19 mouse cellular contexts compared by ENCODE assay signal in the genomic region with DNA sequence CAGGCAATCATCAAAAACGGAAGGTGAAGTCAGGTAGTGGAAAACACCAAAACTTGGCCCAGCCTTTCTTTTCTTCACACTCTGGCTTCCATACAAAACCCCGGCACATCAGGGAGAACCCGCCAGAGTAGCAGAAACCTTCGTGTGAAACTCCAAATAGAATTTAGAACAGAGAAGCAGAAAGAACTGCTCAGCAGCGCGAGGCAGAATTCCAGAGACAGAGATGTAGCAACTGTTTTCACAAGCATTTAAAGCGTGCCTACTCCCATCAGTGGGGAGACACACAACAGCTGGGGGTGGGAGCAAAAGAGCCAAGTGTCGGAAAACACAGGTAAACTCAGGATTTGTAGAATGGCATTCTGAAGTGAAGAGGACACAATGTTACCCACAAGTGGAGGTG. TPM values are rescaled to one million over a fixed set of nuclear protein-coding genes. Genes with fewer than 3 reads are reported as not detected.
DNase-seq lines count a peak whose midpoint lies in the region; ATAC-seq and TF ChIP-seq lines count a peak whose summit lies in the region.
"Had no signal": no experiment of that assay in that cellular context is flagged by ENCODE, and none has a peak within 500 bp of the region (broad histone marks: within the 10 kb centered on the region; RNA-seq: fewer than 3 reads in every experiment).

No protein-coding gene starts in this region.

- intact Hi-C loops in left cerebral cortex, postnatal 10 days (cut with DNase I), result no loop called here

- no peak overlapping the region for H3K4me3 ChIP-seq in embryonic fibroblast, embryonic 13.5 days (ENCODE audit: insufficient read depth, low read length)
- no peak overlapping the region for H3K4me3 ChIP-seq in lung, postnatal 0 days (ENCODE audit: low read depth, low read length)
- no peak overlapping the region for H3K4me3 ChIP-seq in hindbrain, postnatal 0 days (ENCODE audit: low read length)
- H3K4me3 ChIP-seq: forebrain, embryonic 12.5 days; layer of hippocampus, adult 2 months; limb, embryonic 12.5 days had no signal

- H3K4me2 ChIP-seq in lung, postnatal 0 days (replicated peaks; ENCODE audit: low read depth, low read length), result no peak overlapping the region
- H3K4me2 ChIP-seq in hindbrain, postnatal 0 days (ENCODE audit: low read depth, low read length), result no peak overlapping the region
- H3K4me2 ChIP-seq: forebrain, embryonic 12.5 days; limb, embryonic 12.5 days; midbrain, embryonic 11.5 days had no signal

- no peaks in the 10 kb centered on the region for H3K9me3 ChIP-seq in lung, postnatal 0 days (ENCODE audit: low read length)
- H3K9me3 ChIP-seq in hindbrain, postnatal 0 days (ENCODE audit: low read length), result no peaks in the 10 kb centered on the region
- H3K9me3 ChIP-seq: forebrain, embryonic 12.5 days; limb, embryonic 12.5 days had no signal

- no peak for TF ChIP-seq EP300 in lung, postnatal 0 days (IDR thresholded peaks at IDR 0.05)

- no peak for TF ChIP-seq CTCF in embryonic fibroblast, embryonic 13.5 days (IDR thresholded peaks at IDR 0.05; ENCODE audit: borderline replicate concordance, insufficient read depth, low read length)
- TF ChIP-seq CTCF in lung, postnatal 0 days (IDR thresholded peaks at IDR 0.05), result no peak
- TF ChIP-seq CTCF in hindbrain, postnatal 0 days (IDR thresholded peaks at IDR 0.05; ENCODE audit: low read depth), result no peak

- no peak for TF ChIP-seq POLR2A in embryonic fibroblast, embryonic 13.5 days (IDR thresholded peaks at IDR 0.05; ENCODE audit: low read depth, low read length)

- H3K27me3 ChIP-seq in lung, postnatal 0 days (replicated peaks; ENCODE audit: insufficient read depth, low read length), result no peaks in the 10 kb centered on the region
- no peaks in the 10 kb centered on the region for H3K27me3 ChIP-seq in hindbrain, postnatal 0 days (ENCODE audit: insufficient read depth, low read length)
- H3K27me3 ChIP-seq: forebrain, embryonic 12.5 days; limb, embryonic 12.5 days had no signal

- DNase-seq in left cerebral cortex, adult 18-20 months (ENCODE audit: low spot score in 2 of 2), result peak; percentile 9 to 32
- DNase-seq in left cerebral cortex, postnatal 10 days (ENCODE audit: extremely low spot score in 1 of 2, low spot score in 2 of 2), result no peak
- DNase-seq in right cerebral cortex, postnatal 10 days (ENCODE audit: low spot score in 2 of 2), result peak; percentile 30 to 32
- DNase-seq in right cerebral cortex, postnatal 14 days, result no peak
- peak; percentile 83 for DNase-seq in lung, postnatal 0 days (ENCODE audit: low spot score)
- DNase-seq in hindbrain, postnatal 0 days (ENCODE audit: low spot score), result no peak
- DNase-seq: cerebellum, adult 2 months; gastrocnemius, postnatal 25 days; kidney, adult 18-20 months; layer of hippocampus, postnatal 36 days; thymus, postnatal 4 days had no signal

- H3K36me3 ChIP-seq in lung, postnatal 0 days (ENCODE audit: insufficient read depth, low read length), result no peaks in the 10 kb centered on the region
- H3K36me3 ChIP-seq in hindbrain, postnatal 0 days (ENCODE audit: insufficient read depth, low read length), result 0 out of 2 replicates have a peak, but pooled peaks cover 4% of the 10 kb centered on the region

- no peaks in the 10 kb centered on the region for H3K4me1 ChIP-seq in embryonic fibroblast, embryonic 13.5 days (ENCODE audit: control insufficient read depth, insufficient read depth, low read length)
- H3K4me1 ChIP-seq in lung, postnatal 0 days (ENCODE audit: insufficient read depth, low read depth, low read length), result 0 out of 2 replicates have a peak, but pooled peaks cover 4% of the 10 kb centered on the region
- H3K4me1 ChIP-seq in hindbrain, postnatal 0 days (ENCODE audit: insufficient read depth, low read length), result no peaks in the 10 kb centered on the region
- H3K4me1 ChIP-seq: forebrain, embryonic 12.5 days; limb, embryonic 12.5 days had no signal

- peak; percentile 35; the same call in 1 of the 2 replicates for ATAC-seq in lung, postnatal 0 days
- ATAC-seq in hindbrain, postnatal 0 days, result no peak

- no peak overlapping the region for H3K9ac ChIP-seq in lung, postnatal 0 days (replicated peaks; ENCODE audit: low read depth)
- H3K9ac ChIP-seq in hindbrain, postnatal 0 days (replicated peaks; ENCODE audit: low read length), result no peak overlapping the region
- H3K9ac ChIP-seq: forebrain, embryonic 12.5 days; limb, embryonic 12.5 days; liver, embryonic 14.5 days had no signal

- 65% methylated on average over 8 of the region's 8 CpGs for WGBS in lung, postnatal 0 days
- WGBS in hindbrain, postnatal 0 days, result 81% methylated on average over 8 of the region's 8 CpGs

- H3K27ac ChIP-seq in embryonic fibroblast, embryonic 13.5 days (ENCODE audit: insufficient read depth, low read length), result peak overlapping the region; percentile 48
- H3K27ac ChIP-seq in lung, postnatal 0 days (ENCODE audit: low read length), result no peak overlapping the region; the same call in 1 of the 2 replicates
- H3K27ac ChIP-seq in hindbrain, postnatal 0 days, result no peak overlapping the region
- H3K27ac ChIP-seq: forebrain, embryonic 12.5 days; kidney, postnatal 0 days; layer of hippocampus, adult 2 months; limb, embryonic 12.5 days; liver, embryonic 14.5 days had no signal

RNA-seq across cellular contexts. Expression of a gene that starts 44.7 kb away (rescaled TPM):
- total RNA-seq in left cerebral cortex, adult 18-20 months (2021), result 100 to 1,000 TPM in 1 of 2 experiments, 10 to 100 TPM in 1; 81.1 to 117 TPM
- 10 to 100 TPM; 58.0 to 83.2 TPM for total RNA-seq in left cerebral cortex, postnatal 10 days (2021)
- polyA plus RNA-seq in embryonic fibroblast, embryonic 13.5 days (2011; ENCODE audit: insufficient read length, low read depth, missing spikeins), result 2.2 and 5.6 TPM in 2 replicates
- polyA plus RNA-seq in lung, postnatal 0 days (2015; fragmentation: Nextera tagmentation; extraction: Ambion mirVana), result 1.2 and 1.6 TPM in 2 replicates
- 11.4 and 22.9 TPM in 2 replicates for total RNA-seq in hindbrain, postnatal 0 days (2014; rRNA removed)
- 4.6 and 5.9 TPM in 2 replicates for polyA plus RNA-seq in hindbrain, postnatal 0 days (2015; fragmentation: Nextera tagmentation; extraction: Ambion mirVana)
- total RNA-seq: gastrocnemius, postnatal 25 days had no signal
- polyA plus RNA-seq: C2C12 had no signal

Comparison
In these comparisons a context has a peak if more than half of its experiments do, and no peak if none do; other contexts are left out.
1. DNase-seq: peak in left cerebral cortex, adult 18-20 months (2 of 2), right cerebral cortex, postnatal 10 days (2 of 2) and lung, postnatal 0 days (single experiment); none in left cerebral cortex, postnatal 10 days (0 of 2), right cerebral cortex, postnatal 14 days (single experiment) and hindbrain, postnatal 0 days (single experiment).